Comparison of ENCODE assay signal across 8 mouse cellular contexts in the genomic region with DNA sequence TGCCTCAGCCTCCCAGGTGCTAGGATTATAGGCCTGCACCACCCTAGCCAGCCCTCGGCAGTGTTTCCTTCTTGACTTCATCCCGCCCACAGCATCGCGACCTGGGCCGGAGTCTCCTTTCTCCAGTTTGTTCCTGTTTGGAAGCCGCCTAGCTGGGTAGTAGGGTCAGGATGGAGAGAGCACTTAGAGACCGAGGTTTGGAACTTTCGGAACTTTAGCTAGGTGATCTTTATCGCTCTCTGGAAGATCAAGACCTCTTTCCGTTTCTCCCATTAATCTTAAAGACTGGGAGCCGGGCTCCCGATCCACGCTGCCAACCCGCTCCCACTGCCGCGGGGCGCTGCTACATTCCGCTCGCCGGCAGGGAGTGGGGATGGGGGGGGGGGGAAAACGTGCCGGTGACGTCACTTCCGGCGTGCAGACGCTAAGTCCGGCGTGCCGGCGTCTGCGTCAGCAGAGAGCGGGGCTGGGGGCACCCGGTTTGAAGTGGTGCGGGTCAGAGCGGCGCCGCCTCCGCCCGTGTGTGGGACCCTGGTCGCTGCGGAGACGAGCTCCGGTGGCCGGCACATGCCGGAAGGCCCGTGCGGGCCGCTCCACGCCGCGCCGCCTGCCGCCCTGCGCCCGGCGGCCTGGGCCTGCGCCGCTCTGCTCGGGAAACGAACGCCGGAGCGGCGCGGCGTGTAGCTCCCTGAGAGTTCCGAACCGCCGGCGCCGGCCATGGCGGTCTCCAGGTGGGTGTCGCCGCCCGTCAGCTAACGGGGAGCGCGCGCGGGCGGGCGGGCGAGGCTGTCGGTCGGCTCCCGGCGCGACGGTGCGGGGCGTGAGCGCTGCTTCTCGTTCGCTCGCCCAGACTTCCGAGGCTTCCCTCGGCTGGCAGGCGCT. TPM values are rescaled to one million over a fixed set of nuclear protein-coding genes. Genes with fewer than 3 reads are reported as not detected.
DNase-seq lines count a peak whose midpoint lies in the region; ATAC-seq lines count a peak whose summit lies in the region.

A gene (plus strand): TSS at position 409 of the 882 bp plus-strand sequence.

- peak; percentile 65 to 66 for ATAC-seq in hematopoietic stem cell, adult 5-6 weeks (replicated peaks in 1 of 2; ENCODE audit: insufficient read depth in 1 of 2, low FRiP score in 2 of 2, low TSS enrichment in 1 of 2, low read depth in 1 of 2, poor library complexity in 2 of 2, severe bottlenecking in 2 of 2)

- DNase-seq in MN1 (ENCODE audit: low spot score) = peak; percentile 83
- DNase-seq in cerebellum, adult 8-10 months = peak; percentile 88
- peak; percentile 91 for DNase-seq in forelimb bud, embryonic 11.5 days (ENCODE audit: low read depth, low spot score)
- DNase-seq in layer of hippocampus, postnatal 14 days (ENCODE audit: low spot score in 2 of 2) = peak; percentile 80 to 86
- peak; percentile 88 for DNase-seq in lung, postnatal 14 days
- peak; percentile 92 for DNase-seq in retina, embryonic 14.5 days (ENCODE audit: low spot score)
- peak; percentile 87 for DNase-seq in thymus, postnatal 4 days

RNA-seq across cellular contexts. Expression of the gene that starts here (rescaled TPM):
- 54.2 and 85.2 TPM in 2 replicates for total RNA-seq in hematopoietic stem cell, adult 5-6 weeks (2017)
- total RNA-seq in layer of hippocampus, postnatal 14 days (2021) = 10 to 100 TPM; 19.4 to 20.4 TPM

Comparison
In these comparisons a context has a peak if more than half of its experiments do, and no peak if none do; other contexts are left out.
1. Peak in every context shown above with its lines: DNase-seq and ATAC-seq.